Mouse (Mus musculus): Measurements from ENCODE around the gene Nkapd1.

GRCm38 (mm10) chr9:50664826-50665225 is 47.6 kb upstream of the Nkapd1 start:
- TF ChIP-seq CTCF (IDR thresholded peaks at IDR 0.05; ENCODE audit: control insufficient read depth, insufficient read depth, low read length) (no peak), POLR2A (IDR thresholded peaks at IDR 0.05; ENCODE audit: borderline replicate concordance, control insufficient read depth, low read depth, low read length) (no peak)

Data from bone marrow, adult 2 months (tissue).